Mouse (Mus musculus) B cell, adult 2 months (primary cell): ENCODE data around the gene Ddr2.

Experiments used
- DNase-seq, 2 experiments: peaks; one replicate each; pipeline ENCODE4 v3.0.0; 2022

Gene Ddr2

DNA sequence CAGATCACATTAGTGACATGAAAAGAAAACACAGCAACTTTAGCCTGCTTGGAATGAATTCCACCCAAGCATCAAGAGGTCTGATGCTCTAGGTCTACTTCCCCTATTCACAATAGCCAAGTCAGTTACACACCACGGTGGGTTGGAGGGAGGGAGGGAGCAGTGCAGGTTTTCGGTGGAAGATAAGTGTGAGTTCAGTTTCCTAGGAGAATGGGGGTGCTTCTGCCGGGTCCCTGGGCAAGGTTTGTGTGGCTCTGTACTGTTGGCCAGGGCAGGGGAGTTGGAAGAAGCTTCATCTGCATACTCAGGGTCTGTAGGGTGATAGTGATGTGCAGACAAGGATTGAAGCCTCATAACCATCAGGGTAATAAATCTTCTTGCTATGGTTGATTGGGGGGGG is 164.6 kb downstream of the Ddr2 start:
- no peak for DNase-seq

DNA sequence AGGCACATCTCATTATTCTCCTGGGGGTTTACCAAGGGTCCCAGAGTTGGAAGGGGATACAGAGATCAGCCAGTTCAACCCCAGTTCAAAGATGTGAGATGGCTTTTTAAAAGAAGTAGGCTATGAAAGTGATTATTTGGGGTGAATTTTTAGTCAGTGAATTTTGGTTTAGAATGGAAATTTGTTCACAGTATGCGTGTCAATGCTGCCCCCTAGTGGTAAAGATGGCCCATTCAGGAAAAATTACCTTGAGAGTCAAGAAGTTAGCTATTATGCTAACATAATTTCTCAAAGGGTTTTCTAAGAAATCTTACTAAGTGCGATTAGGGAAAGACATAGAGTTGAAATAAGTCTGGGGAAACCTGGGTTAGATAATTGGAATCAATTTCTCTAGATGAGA is 171.2 kb downstream of the Ddr2 start:
- DNase-seq = peak; percentile 64 to 68

DNA sequence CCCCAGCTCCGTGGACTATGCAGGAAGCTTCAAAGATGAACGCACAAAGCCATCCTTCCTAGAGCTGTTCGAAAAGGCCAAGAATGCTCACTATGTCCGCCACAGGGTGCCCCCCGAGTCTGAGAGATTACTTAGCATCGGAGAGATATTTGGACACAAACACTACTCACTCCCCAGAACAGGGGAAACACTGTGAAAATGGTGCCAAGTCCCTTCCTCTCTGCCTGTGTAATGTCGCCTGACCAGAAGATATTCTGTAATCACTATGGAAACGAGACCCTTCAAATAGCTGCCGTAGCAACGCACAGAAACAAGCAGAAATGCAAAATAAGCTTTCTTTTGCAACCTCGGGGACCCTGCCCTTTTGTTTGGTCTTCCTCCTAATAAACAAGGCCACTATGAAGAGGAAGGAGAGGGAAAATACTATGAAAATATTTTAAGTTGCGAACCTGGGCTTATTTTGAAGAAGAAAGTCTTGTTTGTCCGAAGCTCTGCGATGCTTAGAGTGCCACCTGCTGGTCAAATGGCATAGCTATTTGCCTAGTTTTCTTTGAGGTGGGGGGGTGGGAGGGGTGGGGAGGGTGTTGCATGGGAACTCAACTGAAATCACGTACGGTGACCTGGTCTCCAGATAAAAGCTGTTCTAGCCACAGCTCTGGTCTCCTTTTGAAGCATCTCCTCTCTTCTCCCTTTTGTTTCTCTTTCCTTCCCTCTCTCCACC is 176.4 kb downstream of the Ddr2 start:
- peak; percentile 48 to 56 for DNase-seq

DNA sequence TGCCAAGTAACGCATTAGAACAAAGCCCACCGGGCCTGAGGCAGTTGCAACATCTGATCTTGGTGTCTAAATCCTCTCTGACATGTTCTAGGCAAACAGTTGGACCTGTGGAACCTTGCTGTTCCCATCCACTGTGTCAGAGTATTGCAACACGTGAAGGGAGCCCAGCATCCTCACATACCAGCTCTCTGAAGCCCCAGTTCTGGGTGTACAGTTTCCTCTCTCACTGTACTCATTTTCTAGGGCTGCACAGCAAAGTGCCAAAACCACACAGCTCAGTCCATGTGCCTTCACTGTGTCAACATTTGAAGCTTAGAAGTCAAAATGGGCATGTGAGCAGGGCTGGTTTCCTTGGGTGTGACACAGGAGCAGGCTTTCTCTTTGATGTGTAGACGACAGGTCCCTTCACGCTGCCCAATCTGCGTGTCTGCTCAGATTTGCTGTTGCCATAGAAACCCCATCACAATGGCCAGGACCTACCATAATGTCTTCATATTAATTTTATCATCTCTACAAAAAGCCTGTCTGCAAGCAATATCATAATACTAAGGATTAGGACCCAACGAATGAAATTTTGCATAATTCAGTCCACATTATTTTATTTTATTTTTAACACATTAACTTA is 178.3 kb downstream of the Ddr2 start:
- DNase-seq = no peak

DNA sequence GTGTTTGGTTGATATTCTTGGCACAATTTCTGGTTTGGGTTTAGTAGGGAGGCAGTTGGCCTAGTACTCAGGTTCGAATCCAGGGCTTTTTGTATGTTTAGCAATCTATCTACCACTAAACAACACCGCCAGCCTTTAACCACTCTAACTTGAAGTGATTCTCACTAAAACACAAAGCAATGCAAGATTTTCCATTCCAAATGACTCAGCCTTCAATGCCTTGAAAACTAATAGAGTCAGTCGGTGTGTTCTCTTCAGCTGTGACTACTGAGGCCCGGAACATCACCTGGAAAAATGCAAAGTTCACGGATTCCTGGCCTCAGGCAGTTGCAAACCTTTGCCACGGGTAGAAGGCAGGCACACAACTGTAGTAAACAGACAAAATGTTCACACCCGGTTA is 178.9 kb downstream of the Ddr2 start:
- DNase-seq = no peak

DNA sequence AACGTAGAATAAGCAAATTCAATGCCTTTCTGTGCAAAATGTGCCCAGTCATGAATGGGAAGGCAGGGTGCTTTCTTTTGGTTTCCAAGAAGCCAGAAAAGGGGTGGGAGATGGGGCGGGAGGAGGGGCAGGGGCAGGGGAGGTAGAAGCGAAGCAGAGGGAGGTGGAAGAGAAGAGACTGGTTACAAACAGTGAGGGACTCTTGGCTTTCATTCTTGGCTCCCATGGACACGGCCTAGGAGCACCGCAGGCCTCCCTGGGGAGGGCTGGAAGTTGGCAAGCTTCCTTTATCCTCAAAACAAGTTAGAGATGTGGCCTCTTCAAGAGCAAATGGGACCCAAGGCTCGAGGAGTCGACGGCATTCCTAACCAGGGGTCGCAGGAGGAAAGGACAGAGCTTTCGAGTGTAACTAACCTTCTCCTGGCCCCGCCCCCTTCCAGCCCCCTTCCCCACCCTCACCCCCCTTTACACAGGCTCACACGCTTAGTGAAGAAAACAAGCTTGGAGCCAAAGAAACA is 182.0 kb downstream of the Ddr2 start, which contains the start of gene Ccdc190:
Gene Ccdc190 (plus strand): TSS at position 195 of the 518 bp plus-strand sequence.
- DNase-seq = no peak

DNA sequence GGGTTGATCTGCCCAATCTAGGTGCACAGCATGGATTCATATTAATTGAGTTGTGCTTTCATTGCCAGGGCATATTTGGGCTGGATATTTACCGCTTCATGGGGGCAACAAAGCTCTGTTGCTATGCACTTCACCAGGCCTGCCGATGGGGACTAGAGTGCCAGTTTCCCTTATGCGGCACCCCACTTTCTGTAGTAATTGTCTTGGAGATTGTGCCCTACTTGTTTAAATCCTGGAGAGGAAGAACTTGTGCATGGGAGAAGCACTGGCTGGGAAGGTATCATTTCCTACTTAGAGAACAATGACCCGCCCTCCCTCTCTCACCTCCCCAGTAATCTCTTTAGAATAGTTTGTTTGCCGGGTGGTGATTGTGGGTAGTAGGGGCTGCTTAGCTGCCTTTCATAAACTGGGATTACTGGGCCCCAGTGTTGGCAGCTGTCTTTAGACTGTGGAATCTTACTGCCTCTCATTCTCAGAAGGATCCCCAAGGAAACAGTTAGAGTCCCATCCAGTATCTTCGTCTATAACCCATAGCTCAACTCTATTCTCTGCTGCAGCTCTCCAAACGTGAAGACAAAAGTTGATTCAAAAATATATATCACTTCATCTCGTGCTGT is 182.7 kb downstream of the Ddr2 start:
- DNase-seq = no peak

DNA sequence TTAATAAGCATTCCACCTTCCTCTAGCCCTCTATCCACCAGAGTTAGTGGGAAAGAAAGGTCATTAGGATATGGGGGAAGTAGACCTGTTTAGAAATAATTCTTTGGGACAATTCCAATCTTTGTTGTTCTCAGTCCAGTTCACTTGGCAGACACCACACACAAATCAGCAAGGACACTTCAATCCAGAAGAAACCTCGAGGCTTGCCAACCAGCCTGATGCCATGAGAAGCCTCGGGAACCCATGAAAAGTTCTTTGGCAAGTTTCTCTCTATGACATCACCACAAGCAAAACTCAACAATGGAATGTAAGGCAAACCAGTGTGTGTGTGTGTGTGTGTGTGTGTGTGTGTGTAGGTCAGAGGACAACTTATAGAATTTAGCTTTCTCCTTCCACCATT is 186.0 kb downstream of the Ddr2 start:
- DNase-seq = no peak
